Mouse (Mus musculus) left cerebral cortex, adult 18-20 months (tissue): ENCODE measurements around the gene Muc3. TPM values are rescaled to one million over a fixed set of nuclear protein-coding genes. Genes with fewer than 3 reads are reported as not detected.

Experiments
- DNase-seq, 2 experiments: peaks; one replicate each; pipeline ENCODE4 v3.0.0; 2021 to 2022; ENCODE audit warnings: low spot score in 2 of 2, mixed read lengths in 1 of 2
- total RNA-seq, 2 experiments: library from RNA; stranded (reverse); gene quantifications; 2 replicates each; pipeline ENCODE4 v1.2.3; 2021

The Muc3 gene
- total RNA-seq, 2 experiments from 2014 or later = not detected

GRCm38 (mm10) chr5:137096037-137096436 is 53.1 kb downstream of the Muc3 start:
- peak; percentile 55 to 57 for DNase-seq

GRCm38 (mm10) chr5:137095135-137095534 is 54.0 kb downstream of the Muc3 start:
- no peak for DNase-seq

- no peak for DNase-seq
These were observed 55.4 kb downstream of the Muc3 start for GRCm38 (mm10) chr5:137093720-137094119.

- no peak for DNase-seq
These were observed 57.6 kb downstream of the Muc3 start for GRCm38 (mm10) chr5:137091560-137091959.

- DNase-seq = no peak
These were observed 58.3 kb downstream of the Muc3 start for GRCm38 (mm10) chr5:137090870-137091269.

- no peak for DNase-seq
These were observed 61.7 kb downstream of the Muc3 start for GRCm38 (mm10) chr5:137087410-137087809.

- no peak for DNase-seq
These were observed 63.4 kb downstream of the Muc3 start for GRCm38 (mm10) chr5:137085731-137086130.

- DNase-seq = no peak
These were observed 64.1 kb downstream of the Muc3 start for GRCm38 (mm10) chr5:137085021-137085420.

Other genes starting within 250 kb of the Muc3 start
- gene Ift22, start 241.2 kb downstream of the Muc3 start, total RNA-seq = 10 to 100 TPM; 97.1 to 99.0 TPM
- 100 to 1,000 TPM; 281 to 287 TPM for gene Fis1, start 196.0 kb downstream of the Muc3 start, total RNA-seq
- not detected for gene Cldn15, start 182.7 kb downstream of the Muc3 start, total RNA-seq
- 10 to 100 TPM; 32.2 to 32.8 TPM for gene Plod3, start 162.3 kb downstream of the Muc3 start, total RNA-seq
- gene Znhit1, start 161.3 kb downstream of the Muc3 start, total RNA-seq = 100 to 1,000 TPM in 1 of 2 experiments, 10 to 100 TPM in 1; 96.6 to 107 TPM
- gene Vgf, start 122.9 kb downstream of the Muc3 start, total RNA-seq = 100 to 1,000 TPM; 390 to 400 TPM
- 100 to 1,000 TPM; 391 to 401 TPM for gene Ap1s1, start 103.2 kb downstream of the Muc3 start, total RNA-seq
- gene Serpine1, start 77.1 kb downstream of the Muc3 start, total RNA-seq = under 1 TPM; 0.70 to 0.89 TPM
- gene Trim56, start 33.1 kb downstream of the Muc3 start, total RNA-seq = 1 to 10 TPM; 4.2 to 4.7 TPM
- 1 to 10 TPM; 3.0 to 4.4 TPM for gene Muc3a, start 63.1 kb upstream of the Muc3 start, total RNA-seq
- 10 to 100 TPM; 50.0 to 54.6 TPM for gene Ache, start 138.2 kb upstream of the Muc3 start, total RNA-seq
- gene Ufsp1, start 145.3 kb upstream of the Muc3 start, total RNA-seq = 10 to 100 TPM; 12.2 to 13.4 TPM
- gene Srrt, start 158.4 kb upstream of the Muc3 start, total RNA-seq = 100 to 1,000 TPM; 185 to 191 TPM
- 1 to 10 TPM; 4.8 to 5.9 TPM for gene Trip6, start 165.1 kb upstream of the Muc3 start, total RNA-seq
- gene Slc12a9, start 184.3 kb upstream of the Muc3 start, total RNA-seq = 10 to 100 TPM; 20.3 to 23.9 TPM
- gene Ephb4, start 200.8 kb upstream of the Muc3 start, total RNA-seq = 1 to 10 TPM; 5.5 to 5.8 TPM